Mouse (Mus musculus) neutrophil, adult 83 days (primary cell): ENCODE results near the gene Gm10130. TPM values are rescaled to one million over a fixed set of nuclear protein-coding genes. Genes with fewer than 3 reads are reported as not detected.

Experiments
- total RNA-seq, 2 experiments: library from RNA; stranded (reverse); gene quantifications; one replicate each; pipeline ENCODE4 v1.2.4; 2023

The Gm10130 gene
- 1 to 10 TPM in 1 of 2 experiments, not detected in 1; 2.5 TPM for total RNA-seq

GRCm38 (mm10) chr2:150323402-150323801, at the start of gene Gm10130:
Gene Gm10130, plus strand, starts transcription at chr2:150323702.

GRCm38 (mm10) chr2:150362113-150362877, 38.8 kb downstream of the Gm10130 start, which contains the start of gene 3300002I08Rik:
Gene 3300002I08Rik, minus strand, starts transcription at chr2:150362765.

Other genes starting within 250 kb of the Gm10130 start
- gene Zfp120, start 187.0 kb upstream of the Gm10130 start, total RNA-seq: 1 to 10 TPM; 8.7 to 9.2 TPM
- gene Gm10770, start 144.0 kb upstream of the Gm10130 start, total RNA-seq: not detected
- gene Gm14139, start 141.9 kb upstream of the Gm10130 start, total RNA-seq: not detected
- under 1 TPM; 0.49 to 0.68 TPM for gene Zfp937, start 105.6 kb upstream of the Gm10130 start, total RNA-seq
- 1 to 10 TPM; 1.8 to 2.4 TPM for gene Gm21994, start 68.1 kb upstream of the Gm10130 start, total RNA-seq
- under 1 TPM in 1 of 2 experiments, not detected in 1; 0.13 TPM for gene Gm14124, start 66.2 kb upstream of the Gm10130 start, total RNA-seq
- gene 3300002I08Rik, start 39.1 kb downstream of the Gm10130 start, total RNA-seq: under 1 TPM; 0.59 to 0.97 TPM
- under 1 TPM; 0.18 to 0.38 TPM for gene Zfp442, start 127.8 kb downstream of the Gm10130 start, total RNA-seq
- gene Zfp345, start 161.4 kb downstream of the Gm10130 start, total RNA-seq: not detected
- gene Cst7, start 246.7 kb downstream of the Gm10130 start, total RNA-seq: 10 to 100 TPM; 20.3 to 25.4 TPM